Mouse (Mus musculus) MEL (cell line): ENCODE results near the gene Lsr.
"Not testable (repeated sequence)": the region's sequence is repeated elsewhere in the genome, so short reads cannot be mapped to it uniquely, and the experiment has no call there.

Experiments used
- CHD2 ChIP-seq: IDR thresholded peaks from 2 replicates; pipeline ENCODE4 v1.6.1; 2011; ENCODE audit warnings: low read length, improper control_type of control experiment
- CTCF ChIP-seq, 3 experiments: IDR thresholded peaks in 2 of 3; conservative IDR thresholded peaks in 1 of 3; 2 replicates each; pipeline ENCODE4 v1.5.1; 2011 to 2012; ENCODE audit warnings: low read length in 3 of 3, low read depth in 2 of 3, mild to moderate bottlenecking in 2 of 3, improper control_type of control experiment in 1 of 3, inconsistent platforms in 1 of 3, mixed read lengths in 1 of 3, moderate library complexity in 1 of 3; ENCODE audit not compliant: control insufficient read depth in 1 of 3, insufficient read depth in 1 of 3, poor library complexity in 1 of 3, severe bottlenecking in 1 of 3
- EP300 ChIP-seq, 2 experiments: IDR thresholded peaks; 2 replicates each; pipeline ENCODE4 v1.6.1; 2011; ENCODE audit warnings: improper control_type of control experiment in 2 of 2, low read length in 2 of 2, low read depth in 1 of 2, mild to moderate bottlenecking in 1 of 2
- GATA1 ChIP-seq: IDR thresholded peaks from 2 replicates; pipeline ENCODE4 v1.6.1; 2011; ENCODE audit warnings: low read depth, low read length, improper control_type of control experiment
- MAZ ChIP-seq: IDR thresholded peaks from 2 replicates; pipeline ENCODE4 v1.6.1; 2012; ENCODE audit warnings: low read depth, mild to moderate bottlenecking, inconsistent platforms, low read length, improper control_type of control experiment
- POLR2A ChIP-seq, 2 experiments: IDR thresholded peaks; 2 replicates each; pipeline ENCODE4 v1.6.1; 2011 to 2012; ENCODE audit warnings: low read length in 2 of 2, mild to moderate bottlenecking in 2 of 2, control low read depth in 1 of 2, improper control_type of control experiment in 1 of 2, low read depth in 1 of 2, moderate library complexity in 1 of 2; ENCODE audit not compliant: control insufficient read depth in 1 of 2, insufficient read depth in 1 of 2, poor library complexity in 1 of 2
- POLR2AphosphoS2 ChIP-seq: IDR thresholded peaks from 2 replicates; pipeline ENCODE4 v1.6.1; 2011; ENCODE audit warnings: low read length, improper control_type of control experiment
- SIN3A ChIP-seq: IDR thresholded peaks from 2 replicates; pipeline ENCODE4 v1.6.1; 2012; ENCODE audit warnings: low read length, improper control_type of control experiment, inconsistent platforms
- SMC3 ChIP-seq: IDR thresholded peaks from 2 replicates; pipeline ENCODE4 v1.6.1; 2011; ENCODE audit warnings: low read depth, low read length, improper control_type of control experiment
- TAL1 ChIP-seq: IDR thresholded peaks from 2 replicates; pipeline ENCODE4 v1.6.1; 2012; ENCODE audit warnings: mild to moderate bottlenecking, inconsistent platforms, low read length, moderate library complexity, mixed read lengths
- TCF12 ChIP-seq: IDR thresholded peaks from 2 replicates; pipeline ENCODE4 v1.6.1; 2014; ENCODE audit warnings: low read depth, mild to moderate bottlenecking, inconsistent platforms, low read length, improper control_type of control experiment, moderate library complexity
- USF1 ChIP-seq: IDR thresholded peaks from 2 replicates; pipeline ENCODE4 v1.6.1; 2014; ENCODE audit warnings: low read depth, mild to moderate bottlenecking, inconsistent platforms, low read length, improper control_type of control experiment, moderate library complexity

- TF ChIP-seq USF1; TAL1; POLR2A (IDR thresholded peaks at IDR 0.05; ENCODE audit: control insufficient read depth in 1 of 2, insufficient read depth in 1 of 2, low read depth in 1 of 2, low read length in 2 of 2, poor library complexity in 1 of 2); POLR2AphosphoS2; CTCF (IDR thresholded peaks at IDR 0.05 in 2 of 3, conservative IDR thresholded peaks at IDR 0.05 in 1 of 3; ENCODE audit: control insufficient read depth in 1 of 3, insufficient read depth in 1 of 3, low read depth in 2 of 3, low read length in 3 of 3, poor library complexity in 1 of 3, severe bottlenecking in 1 of 3); EP300 (IDR thresholded peaks at IDR 0.05; ENCODE audit: low read depth in 1 of 2, low read length in 2 of 2); GATA1; SIN3A; CHD2; MAZ; SMC3; TCF12: not testable (repeated sequence)
These were observed 50.8 kb downstream of the Lsr start for GRCm38 (mm10) chr7:30922490-30922889.
